Mouse (Mus musculus) kidney, adult 2 months (tissue): ENCODE data around the gene Capg.

Experiments used
- CTCF ChIP-seq: fragments of 200-500 bp; conservative IDR thresholded peaks from 2 replicates; pipeline ENCODE4 v1.5.1; 2011; ENCODE audit warnings: low read depth, mild to moderate bottlenecking, control low read depth, low read length, moderate library complexity, mixed read lengths; ENCODE audit not compliant: insufficient read depth, insufficient read length
- POLR2A ChIP-seq: fragments of 200-500 bp; IDR thresholded peaks from one replicate; pipeline ENCODE4 v1.6.1; 2011; ENCODE audit warnings: low read depth, low read length, control low read depth

DNA sequence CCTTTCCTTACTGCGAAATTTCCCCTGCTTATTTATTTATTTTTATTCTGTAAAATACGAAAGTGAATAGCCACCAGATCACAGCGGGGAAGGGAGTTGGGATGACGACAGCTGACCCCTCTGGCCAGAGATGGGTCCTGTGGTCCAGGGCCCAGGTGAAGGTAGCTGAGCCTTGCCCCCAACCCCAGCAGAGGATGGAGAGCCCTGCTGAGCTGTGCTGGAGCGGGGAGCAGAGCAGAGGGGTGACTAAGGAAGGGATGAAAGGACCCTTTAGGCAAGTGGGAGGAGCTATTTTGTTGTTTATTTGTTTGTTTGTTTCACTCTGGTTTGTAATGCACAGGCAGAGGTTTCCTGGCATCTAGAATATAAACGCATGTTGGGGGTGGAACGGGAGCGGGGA, 24.9 kb upstream of the Capg start:
- TF ChIP-seq CTCF = no peak
- TF ChIP-seq POLR2A = no peak
